Mouse (Mus musculus) urinary bladder, postnatal 14 days (tissue): Measurements from ENCODE around the gene Trim75.

Experiments
- DNase-seq: peaks from one replicate; pipeline ENCODE4 v3.0.0; 2021; ENCODE audit warnings: low spot score

The Trim75 gene

DNA sequence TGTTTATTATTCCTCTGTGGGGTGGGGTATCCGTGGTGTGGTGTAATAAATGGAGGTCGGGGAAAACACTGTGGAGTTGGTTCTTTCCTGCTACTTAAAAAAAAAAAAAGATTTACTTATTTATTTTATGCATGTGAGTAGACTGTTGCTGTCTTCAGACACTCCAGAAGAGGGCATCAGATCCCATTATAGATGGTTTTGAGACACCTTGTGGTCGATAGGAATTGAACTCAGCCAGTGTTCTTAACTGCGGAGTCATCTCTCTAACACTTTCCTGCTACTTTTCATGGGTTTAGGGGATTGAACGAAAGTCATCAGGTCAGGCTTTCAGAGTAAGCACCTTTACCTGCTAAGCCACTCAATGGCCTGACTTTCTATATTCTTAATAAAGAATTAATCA, 42.8 kb downstream of the Trim75 start:
- DNase-seq = no peak

DNA sequence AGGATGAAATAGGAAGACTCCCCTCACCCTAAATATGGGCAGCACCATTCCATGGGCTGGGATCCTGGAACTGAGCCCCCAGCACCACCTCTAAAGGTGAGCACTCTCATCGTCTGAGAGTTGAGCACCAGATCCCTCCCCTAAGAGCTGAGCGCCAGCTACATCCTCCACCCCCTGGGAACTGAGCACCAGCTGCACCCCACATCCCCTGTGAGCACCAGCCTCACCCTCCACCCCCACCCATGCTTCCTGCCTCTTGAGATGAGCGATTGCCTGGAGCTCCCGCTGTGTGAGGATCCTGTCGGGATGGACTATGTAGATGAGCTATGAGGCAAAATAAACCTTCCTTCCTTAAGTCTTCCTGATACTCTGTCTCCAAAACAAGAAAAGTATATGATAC, 44.7 kb downstream of the Trim75 start:
- no peak for DNase-seq

DNA sequence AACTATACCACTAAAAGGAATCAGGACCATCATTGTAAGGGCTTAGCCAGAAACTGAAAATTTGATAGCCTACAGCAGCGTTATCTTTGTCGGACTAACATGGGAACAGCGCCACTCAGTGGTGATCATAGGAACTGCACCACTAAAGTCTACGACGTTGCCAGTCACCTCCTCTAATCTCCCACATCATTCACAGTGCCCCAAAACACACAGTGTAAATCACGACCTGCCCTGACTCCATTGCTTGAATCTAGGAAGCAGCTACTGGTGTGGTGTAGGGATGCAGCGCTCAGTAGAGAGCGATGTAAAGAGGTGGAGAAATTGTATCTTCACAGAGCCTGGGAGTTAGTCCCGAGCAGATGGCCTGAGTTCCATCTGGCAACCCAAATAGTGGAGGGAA, 46.1 kb downstream of the Trim75 start:
- peak; percentile 82 for DNase-seq

DNA sequence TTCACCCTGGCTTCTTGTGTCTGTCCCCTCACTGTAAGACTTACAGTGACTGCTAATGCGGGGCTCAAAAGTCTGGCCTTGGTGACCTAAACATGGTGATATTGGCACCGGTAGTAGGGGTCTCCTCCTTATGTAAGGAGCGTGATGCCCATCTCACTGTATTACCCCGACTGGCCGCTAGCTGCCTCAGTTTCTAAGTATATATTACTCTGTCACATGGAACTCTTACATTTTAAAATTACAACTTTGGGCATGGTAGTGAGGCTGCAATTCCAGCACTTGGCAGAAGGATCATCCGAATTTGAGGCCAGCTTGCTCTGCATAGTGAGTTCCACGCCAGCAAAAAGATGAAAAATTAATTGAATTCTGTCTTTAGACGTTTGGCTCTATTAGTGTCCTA, 46.6 kb downstream of the Trim75 start:
- DNase-seq = no peak

DNA sequence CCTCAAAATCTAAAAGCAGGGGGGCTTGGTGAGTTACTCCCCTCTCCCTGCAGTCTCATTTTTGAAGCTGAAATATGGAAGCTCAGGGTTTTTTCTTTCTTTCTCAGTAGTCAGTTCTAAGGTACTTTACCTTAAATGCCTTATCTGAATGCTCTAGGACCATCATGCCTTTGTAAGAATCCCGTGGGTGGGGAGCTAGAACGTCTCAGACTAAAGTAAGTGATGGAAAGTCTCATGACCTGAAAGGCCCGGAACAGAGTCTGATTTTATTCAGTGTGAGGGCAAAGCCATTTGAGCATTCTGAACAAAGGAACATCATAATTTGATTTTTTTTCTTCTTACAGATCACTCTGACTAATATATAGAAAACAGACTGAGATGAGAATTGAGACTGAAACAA, 52.6 kb downstream of the Trim75 start:
- no peak for DNase-seq
